Mouse (Mus musculus) olfactory bulb, adult 2 months (tissue): ENCODE results near the gene Dusp1.

Experiments
- CTCF ChIP-seq: fragments of 200-500 bp; IDR thresholded peaks from 2 replicates; pipeline ENCODE4 v1.5.1; 2012; ENCODE audit warnings: low read depth, mild to moderate bottlenecking, low read length, moderate library complexity; ENCODE audit not compliant: insufficient read depth
- POLR2A ChIP-seq: fragments of 200-500 bp; IDR thresholded peaks from 2 replicates; pipeline ENCODE4 v1.6.1; 2012; ENCODE audit warnings: mild to moderate bottlenecking, low read depth, low read length, moderate library complexity; ENCODE audit not compliant: insufficient read depth

DNA sequence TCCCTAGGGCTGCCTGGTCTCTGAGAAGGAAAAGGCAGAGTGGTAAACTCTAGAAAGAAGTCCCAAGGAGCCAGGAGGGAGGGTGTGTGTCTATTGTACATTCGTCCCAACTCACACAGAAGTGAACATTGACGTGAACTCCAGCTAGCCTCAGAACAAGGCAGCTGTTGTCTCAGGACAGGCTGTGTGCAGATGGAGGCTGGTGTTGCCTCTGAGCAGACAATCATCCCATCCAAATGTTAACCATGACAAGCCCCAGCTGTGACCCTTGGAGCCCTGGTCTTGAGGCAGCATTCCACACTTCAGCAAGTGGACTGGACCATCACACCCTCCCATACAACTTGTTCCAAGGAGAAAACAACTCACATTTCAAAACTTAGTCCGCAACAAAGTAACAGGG is 69.7 kb downstream of the Dusp1 start:
- TF ChIP-seq CTCF (no peak), POLR2A (no peak)
